Mouse (Mus musculus) MEL (cell line): ENCODE measurements around the gene Mettl23. TPM values are rescaled to one million over a fixed set of nuclear protein-coding genes. Genes with fewer than 3 reads are reported as not detected.
A peak's percentile ranks its signal among the peaks of the same experiment; 100 is the strongest.

ENCODE experiments used
- DNase-seq: peaks from one replicate; pipeline ENCODE4 v3.0.0; 2011; ENCODE audit warnings: low read depth, low spot score
- H3K27ac ChIP-seq: 2 replicates; pipeline ENCODE4 v1.5.1; 2012; ENCODE audit warnings: low read depth, mild to moderate bottlenecking, control low read depth, low read length, moderate library complexity; ENCODE audit not compliant: control insufficient read depth
- H3K27me3 ChIP-seq, 2 experiments: fragments of 150-350 bp in 1 of 2; sonication (generic) in 1 of 2; 2 replicates each; pipeline ENCODE4 v1.6.1; 2012; ENCODE audit warnings: low read length in 2 of 2, mild to moderate bottlenecking in 2 of 2, improper control_type of control experiment in 1 of 2, moderate library complexity in 1 of 2; ENCODE audit not compliant: insufficient read depth in 2 of 2, control insufficient read depth in 1 of 2
- H3K36me3 ChIP-seq, 2 experiments: 2 replicates each; pipeline ENCODE4 v1.6.1; 2012 to 2014; ENCODE audit warnings: low read length in 2 of 2, improper control_type of control experiment in 1 of 2, inconsistent platforms in 1 of 2, mild to moderate bottlenecking in 1 of 2; ENCODE audit not compliant: insufficient read depth in 2 of 2, control insufficient read depth in 1 of 2
- H3K4me1 ChIP-seq, 2 experiments: fragments of 150-350 bp in 1 of 2; sonication (generic) in 1 of 2; 2 replicates each; pipeline ENCODE4 v1.6.1; 2012; ENCODE audit warnings: low read length in 2 of 2, improper control_type of control experiment in 1 of 2, mild to moderate bottlenecking in 1 of 2; ENCODE audit not compliant: insufficient read depth in 2 of 2, control insufficient read depth in 1 of 2
- H3K4me3 ChIP-seq, 2 experiments: fragments of 150-350 bp in 1 of 2; sonication (generic) in 1 of 2; 2 replicates each; pipeline ENCODE4 v1.5.1; 2012; ENCODE audit warnings: low read depth in 2 of 2, low read length in 2 of 2, mild to moderate bottlenecking in 2 of 2, moderate library complexity in 2 of 2, control low read depth in 1 of 2, improper control_type of control experiment in 1 of 2; ENCODE audit not compliant: control insufficient read depth in 1 of 2, insufficient read depth in 1 of 2
- H3K79me2 ChIP-seq: 2 replicates; pipeline ENCODE4 v1.6.1; 2012; ENCODE audit warnings: mild to moderate bottlenecking, low read length, moderate library complexity; ENCODE audit not compliant: control insufficient read depth, poor library complexity, insufficient read depth
- H3K9ac ChIP-seq: 2 replicates; pipeline ENCODE4 v1.6.1; 2012; ENCODE audit warnings: low read depth, mild to moderate bottlenecking, control low read depth, low read length, moderate library complexity; ENCODE audit not compliant: control insufficient read depth, poor library complexity, severe bottlenecking
- H3K9me3 ChIP-seq: fragments of 150-350 bp; sonication (generic); replicated peaks from 2 replicates; pipeline ENCODE4 v1.6.1; 2012; ENCODE audit warnings: mild to moderate bottlenecking, low read length, improper control_type of control experiment, moderate library complexity; ENCODE audit not compliant: insufficient read depth
- BHLHE40 ChIP-seq: IDR thresholded peaks from 2 replicates; pipeline ENCODE4 v1.6.1; 2012; ENCODE audit warnings: low read depth, mild to moderate bottlenecking, inconsistent platforms, low read length, improper control_type of control experiment, borderline replicate concordance
- CHD2 ChIP-seq: IDR thresholded peaks from 2 replicates; pipeline ENCODE4 v1.6.1; 2011; ENCODE audit warnings: low read length, improper control_type of control experiment
- CTCF ChIP-seq, 3 experiments: IDR thresholded peaks in 2 of 3; conservative IDR thresholded peaks in 1 of 3; 2 replicates each; pipeline ENCODE4 v1.5.1; 2011 to 2012; ENCODE audit warnings: low read length in 3 of 3, low read depth in 2 of 3, mild to moderate bottlenecking in 2 of 3, improper control_type of control experiment in 1 of 3, inconsistent platforms in 1 of 3, mixed read lengths in 1 of 3, moderate library complexity in 1 of 3; ENCODE audit not compliant: control insufficient read depth in 1 of 3, insufficient read depth in 1 of 3, poor library complexity in 1 of 3, severe bottlenecking in 1 of 3
- ELF1 ChIP-seq: IDR thresholded peaks from 2 replicates; pipeline ENCODE4 v1.6.1; 2014; ENCODE audit warnings: low read depth, mild to moderate bottlenecking, inconsistent platforms, low read length, improper control_type of control experiment, moderate library complexity
- EP300 ChIP-seq, 2 experiments: IDR thresholded peaks; 2 replicates each; pipeline ENCODE4 v1.6.1; 2011; ENCODE audit warnings: improper control_type of control experiment in 2 of 2, low read length in 2 of 2, low read depth in 1 of 2, mild to moderate bottlenecking in 1 of 2
- HCFC1 ChIP-seq: IDR thresholded peaks from 2 replicates; pipeline ENCODE4 v1.6.1; 2012; ENCODE audit warnings: low read depth, mild to moderate bottlenecking, inconsistent platforms, low read length, improper control_type of control experiment, moderate library complexity
- KAT2A ChIP-seq: conservative IDR thresholded peaks from 2 replicates; pipeline ENCODE4 v1.6.1; 2012; ENCODE audit warnings: low read depth, low read length, improper control_type of control experiment, inconsistent platforms
- MAX ChIP-seq: IDR thresholded peaks from 2 replicates; pipeline ENCODE4 v1.6.1; 2011; ENCODE audit warnings: low read length, improper control_type of control experiment
- MAZ ChIP-seq: IDR thresholded peaks from 2 replicates; pipeline ENCODE4 v1.6.1; 2012; ENCODE audit warnings: low read depth, mild to moderate bottlenecking, inconsistent platforms, low read length, improper control_type of control experiment
- POLR2AphosphoS5 ChIP-seq: IDR thresholded peaks from 2 replicates; pipeline ENCODE4 v1.6.1; 2012; ENCODE audit warnings: low read depth, borderline replicate concordance, mild to moderate bottlenecking, inconsistent platforms, low read length, moderate library complexity, mixed read lengths
- RCOR1 ChIP-seq: IDR thresholded peaks from 2 replicates; pipeline ENCODE4 v1.6.1; 2012; ENCODE audit warnings: low read depth, mild to moderate bottlenecking, inconsistent platforms, low read length, improper control_type of control experiment
- SMC3 ChIP-seq: IDR thresholded peaks from 2 replicates; pipeline ENCODE4 v1.6.1; 2011; ENCODE audit warnings: low read depth, low read length, improper control_type of control experiment
- TAL1 ChIP-seq: IDR thresholded peaks from 2 replicates; pipeline ENCODE4 v1.6.1; 2012; ENCODE audit warnings: mild to moderate bottlenecking, inconsistent platforms, low read length, moderate library complexity, mixed read lengths
- TBP ChIP-seq: IDR thresholded peaks from 2 replicates; pipeline ENCODE4 v1.8.0; 2011; ENCODE audit warnings: low read depth, low read length, improper control_type of control experiment
- UBTF ChIP-seq: IDR thresholded peaks from 2 replicates; pipeline ENCODE4 v1.6.1; 2012; ENCODE audit warnings: low read depth, mild to moderate bottlenecking, inconsistent platforms, low read length, improper control_type of control experiment, moderate library complexity, borderline replicate concordance; ENCODE audit not compliant: insufficient read depth
- ZC3H11A ChIP-seq: IDR thresholded peaks from 2 replicates; pipeline ENCODE4 v1.6.1; 2012; ENCODE audit warnings: low read depth, mild to moderate bottlenecking, inconsistent platforms, low read length, improper control_type of control experiment
- ZKSCAN1 ChIP-seq: IDR thresholded peaks from 2 replicates; pipeline ENCODE4 v1.6.1; 2012; ENCODE audit warnings: low read depth, mild to moderate bottlenecking, inconsistent platforms, low read length, improper control_type of control experiment, moderate library complexity
- ZNF384 ChIP-seq: IDR thresholded peaks from 2 replicates; pipeline ENCODE4 v1.6.1; 2012; ENCODE audit warnings: low read depth, mild to moderate bottlenecking, inconsistent platforms, low read length, improper control_type of control experiment
- polyA plus RNA-seq, 2 experiments: library from polyadenylated mRNA; stranded (reverse) in 1 of 2; unstranded in 1 of 2; fragments of >175 nt in 1 of 2; fragments of >200 nt in 1 of 2; gene quantifications; 2 replicates each; pipeline versions ENCODE4 v1.2.1 to v1.2.4; 2012; ENCODE audit warnings: low replicate concordance in 2 of 2, low read depth in 1 of 2; ENCODE audit not compliant: insufficient read length in 2 of 2, insufficient read depth in 1 of 2, missing spikeins in 1 of 2
- total RNA-seq: library from RNA; depleted of rRNA; stranded (reverse); fragments of 300-350 nt; gene quantifications from 2 replicates; pipeline ENCODE4 v1.2.3, GENCODE M21; 2012

Gene Mettl23
- total and polyA plus RNA-seq, 3 experiments = 58.5 to 69.9 TPM; not detected in 1

DNA sequence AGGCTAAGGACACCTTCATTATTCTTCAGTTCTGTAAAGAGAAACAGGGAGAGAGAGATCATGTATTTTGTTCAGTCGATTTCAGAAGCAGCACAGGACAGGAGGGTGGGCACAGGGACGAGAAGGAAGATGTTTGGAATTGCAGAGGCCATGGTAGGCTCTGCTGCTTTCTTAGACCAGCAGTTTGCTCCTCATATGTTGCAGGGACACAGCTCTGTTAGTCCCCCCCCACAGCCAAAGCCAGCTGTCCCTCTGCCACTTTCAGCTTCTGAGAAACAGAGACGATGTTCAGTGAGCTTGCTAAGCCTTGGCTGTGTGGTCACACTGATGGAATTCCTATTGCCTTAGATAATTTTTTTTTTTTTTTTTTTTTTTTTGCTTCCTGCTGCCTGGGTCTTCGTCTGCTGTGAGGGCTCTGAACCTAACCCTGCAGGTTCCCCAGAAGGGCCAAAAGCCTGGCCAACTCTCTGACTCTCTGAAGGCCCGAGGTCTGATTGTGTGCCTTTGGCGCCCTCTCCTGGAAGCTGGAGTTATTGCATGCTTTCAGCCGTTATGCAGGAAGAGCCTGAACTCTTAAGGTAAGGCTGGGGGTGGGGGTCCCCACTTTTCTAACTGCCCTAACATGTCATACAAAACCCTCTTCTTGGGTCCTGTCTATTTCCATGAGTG, 35.0 kb upstream of the Mettl23 start:
- no peak overlapping the region for H3K9ac ChIP-seq
- no peaks in the 10 kb centered on the region for H3K79me2 ChIP-seq
- H3K36me3 ChIP-seq = no peaks in the 10 kb centered on the region
- no peak overlapping the region for H3K4me3 ChIP-seq
- TF ChIP-seq MAX (0 out of 2 replicates have a peak, but pooled peaks have one; percentile 21), CHD2 (no peak), ZKSCAN1 (no peak), ELF1 (peak; percentile 42; the same call in 1 of the 2 replicates), TAL1 (no peak), BHLHE40 (no peak), RCOR1 (no peak), ZNF384 (peak; percentile 68), POLR2AphosphoS5 (no peak), UBTF (no peak), SMC3 (peak; percentile 95), CTCF (IDR thresholded peaks at IDR 0.05 in 2 of 3, conservative IDR thresholded peaks at IDR 0.05 in 1 of 3; ENCODE audit: control insufficient read depth in 1 of 3, insufficient read depth in 1 of 3, low read depth in 2 of 3, low read length in 3 of 3, poor library complexity in 1 of 3, severe bottlenecking in 1 of 3) (peak; percentile 93 to 99 (median 99)), EP300 (IDR thresholded peaks at IDR 0.05; ENCODE audit: low read depth in 1 of 2, low read length in 2 of 2) (no peak), KAT2A (no peak), HCFC1 (peak; percentile 49; the same call in 1 of the 2 replicates), ZC3H11A (peak; percentile 98), MAZ (no peak)
- peak; percentile 88 for DNase-seq
- no peaks in the 10 kb centered on the region for H3K9me3 ChIP-seq
- no peak overlapping the region for H3K27ac ChIP-seq
- H3K27me3 ChIP-seq = no peaks in the 10 kb centered on the region
- no peaks in the 10 kb centered on the region for H3K4me1 ChIP-seq

DNA sequence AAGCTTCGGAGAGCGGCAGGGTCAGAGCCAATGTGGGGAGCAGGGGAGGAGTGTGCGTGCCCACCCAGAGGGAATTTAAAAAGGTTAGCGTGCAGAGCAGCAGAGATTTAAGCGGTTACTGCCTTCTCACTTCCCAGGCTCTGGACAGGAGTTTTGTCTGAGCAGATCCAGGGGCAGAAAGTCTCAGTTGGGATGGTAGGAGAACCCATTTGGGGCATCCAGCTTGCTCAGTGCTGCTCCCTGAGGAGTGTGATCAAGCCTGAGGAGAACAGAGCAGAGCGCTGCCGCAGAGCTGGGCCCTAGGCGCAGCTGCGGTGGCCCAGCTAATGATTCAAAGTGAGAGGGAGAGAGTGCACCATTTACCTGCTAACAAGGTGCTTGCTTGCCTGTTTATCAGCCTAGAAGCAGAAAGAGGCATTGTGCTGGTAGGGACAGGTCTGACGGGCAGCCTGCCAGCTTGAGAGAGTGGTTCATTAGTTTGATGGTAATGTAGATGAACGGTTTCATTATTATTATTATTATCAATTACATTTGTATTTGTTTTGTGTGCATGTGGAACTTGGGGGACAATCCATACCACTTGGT, 34.2 kb upstream of the Mettl23 start:
- no peak for TF ChIP-seq MAZ
- TF ChIP-seq TBP = peak; percentile 78
- Histone ChIP-seq H3K79me2 (no peaks in the 10 kb centered on the region), H3K9ac (no peak overlapping the region), H3K27ac (no peak overlapping the region), H3K36me3 (no peaks in the 10 kb centered on the region), H3K4me3 (no peak overlapping the region), H3K9me3 (no peaks in the 10 kb centered on the region), H3K4me1 (no peaks in the 10 kb centered on the region), H3K27me3 (no peaks in the 10 kb centered on the region)
- DNase-seq = no peak
